In genomic region chr4:135704016-135704415, GRCm38 (mm10) we compare ENCODE assay signal across 16 mouse cellular contexts. TPM values are rescaled to one million over a fixed set of nuclear protein-coding genes. Genes with fewer than 3 reads are reported as not detected.
DNase-seq lines count a peak whose midpoint lies in the region; ATAC-seq and TF ChIP-seq lines count a peak whose summit lies in the region.
"Had no signal": no experiment of that assay in that cellular context is flagged by ENCODE, and none has a peak within 500 bp of the region (broad histone marks: within the 10 kb centered on the region; RNA-seq: fewer than 3 reads in every experiment).

No protein-coding gene starts in this region.

- H3K9ac ChIP-seq in liver, embryonic 12.5 days: no peak overlapping the region
- no peak overlapping the region for H3K9ac ChIP-seq in forebrain, postnatal 0 days
- H3K9ac ChIP-seq: embryonic facial prominence, embryonic 12.5 days; limb, embryonic 12.5 days; neural tube, embryonic 12.5 days had no signal

- no peak overlapping the region for H3K4me3 ChIP-seq in liver, embryonic 12.5 days
- no peak overlapping the region for H3K4me3 ChIP-seq in small intestine, adult 2 months (ENCODE audit: low read depth, low read length)
- no peak overlapping the region for H3K4me3 ChIP-seq in forebrain, postnatal 0 days (ENCODE audit: low read depth, low read length)
- H3K4me3 ChIP-seq: embryonic facial prominence, embryonic 12.5 days; left cerebral cortex, adult 2 months; limb, embryonic 12.5 days; neural tube, embryonic 12.5 days had no signal

- H3K27ac ChIP-seq in liver, embryonic 12.5 days: no peak overlapping the region
- peak overlapping the region; percentile 52 for H3K27ac ChIP-seq in small intestine, adult 2 months (ENCODE audit: insufficient read depth, low read depth, low read length)
- no peak overlapping the region for H3K27ac ChIP-seq in forebrain, postnatal 0 days (ENCODE audit: low read depth, low read length)
- H3K27ac ChIP-seq: embryonic facial prominence, embryonic 12.5 days; left cerebral cortex, adult 2 months; limb, embryonic 12.5 days; neural tube, embryonic 12.5 days had no signal

- WGBS in liver, embryonic 12.5 days (ENCODE audit: insufficient replicate concordance): 20% methylated on average over 6 of the region's 6 CpGs
- WGBS in small intestine, adult 2 months: 29% methylated on average over 6 of the region's 6 CpGs
- WGBS in forebrain, postnatal 0 days: 35% methylated on average over 6 of the region's 6 CpGs

- H3K4me1 ChIP-seq in liver, embryonic 12.5 days: peaks cover 18% of the 10 kb centered on the region; the same call in 1 of the 2 replicates
- H3K4me1 ChIP-seq in small intestine, adult 2 months (ENCODE audit: control insufficient read depth, insufficient read depth, insufficient read length, low read length): peaks cover 35% of the 10 kb centered on the region
- H3K4me1 ChIP-seq in forebrain, postnatal 0 days (ENCODE audit: insufficient read depth): no peaks in the 10 kb centered on the region

- no peak for TF ChIP-seq POLR2A in small intestine, adult 2 months (IDR thresholded peaks at IDR 0.05; ENCODE audit: low read depth, low read length)

- no peaks in the 10 kb centered on the region for H3K9me3 ChIP-seq in liver, embryonic 12.5 days (replicated peaks)
- no peaks in the 10 kb centered on the region for H3K9me3 ChIP-seq in forebrain, postnatal 0 days (ENCODE audit: low read length)
- H3K9me3 ChIP-seq: embryonic facial prominence, embryonic 12.5 days; limb, embryonic 12.5 days; neural tube, embryonic 12.5 days had no signal

- no peak for TF ChIP-seq CTCF in small intestine, adult 2 months (IDR thresholded peaks at IDR 0.05; ENCODE audit: extremely low read depth, insufficient read length, insufficient replicate concordance, low read depth, low read length)
- TF ChIP-seq CTCF in forebrain, postnatal 0 days (IDR thresholded peaks at IDR 0.05; ENCODE audit: low read depth): no peak

- peak; percentile 56 for DNase-seq in heart, adult 8-10 months (ENCODE audit: low spot score)
- no peak for DNase-seq in heart, postnatal 36 days
- peak; percentile 33 for DNase-seq in retina, embryonic 14.5 days (ENCODE audit: low spot score)
- DNase-seq in retina, postnatal 1 day: no peak
- no peak for DNase-seq in forebrain, postnatal 0 days
- DNase-seq: cerebellum, adult 11-12 months; gastrocnemius, postnatal 14 days; thymus, adult 18-20 months had no signal

- ATAC-seq in liver, embryonic 12.5 days: peak; percentile 53; the same call in 1 of the 2 replicates
- ATAC-seq in forebrain, postnatal 0 days: no peak
- ATAC-seq in inflammation-experienced regulatory T-cells, adult 6 months: no peak

- no peak overlapping the region for H3K4me2 ChIP-seq in liver, embryonic 12.5 days
- H3K4me2 ChIP-seq in forebrain, postnatal 0 days (ENCODE audit: low read depth): no peak overlapping the region
- H3K4me2 ChIP-seq: embryonic facial prominence, embryonic 12.5 days; limb, embryonic 12.5 days; neural tube, embryonic 12.5 days had no signal

- intact Hi-C loops in heart, postnatal 36 days (cut with DNase I): loop anchor here (10.0 kb wide), 1 partner anchor 221 kb away; the partner anchor contains the start of gene Fuca1

- no peaks in the 10 kb centered on the region for H3K36me3 ChIP-seq in liver, embryonic 12.5 days
- H3K36me3 ChIP-seq in small intestine, adult 2 months (ENCODE audit: control insufficient read depth, insufficient read depth, low read length): peaks cover 35% of the 10 kb centered on the region
- no peaks in the 10 kb centered on the region for H3K36me3 ChIP-seq in forebrain, postnatal 0 days (ENCODE audit: insufficient read depth)
- H3K36me3 ChIP-seq: embryonic facial prominence, embryonic 12.5 days; limb, embryonic 12.5 days; neural tube, embryonic 12.5 days had no signal

- peaks cover 28% of the 10 kb centered on the region; the same call in 1 of the 2 replicates for H3K27me3 ChIP-seq in liver, embryonic 12.5 days (replicated peaks)
- no peaks in the 10 kb centered on the region for H3K27me3 ChIP-seq in small intestine, adult 2 months (ENCODE audit: control insufficient read depth, insufficient read depth, low read length)
- H3K27me3 ChIP-seq in forebrain, postnatal 0 days (ENCODE audit: insufficient read depth, low read length): no peaks in the 10 kb centered on the region
- H3K27me3 ChIP-seq: embryonic facial prominence, embryonic 12.5 days; limb, embryonic 12.5 days; neural tube, embryonic 12.5 days had no signal

RNA-seq across cellular contexts. Expression of gene Ifnlr1, which starts 17.9 kb away (rescaled TPM):
- 1 to 10 TPM; 2.0 to 3.3 (median 2.6) TPM for total RNA-seq in heart, adult 8-10 months (2022)
- 1 to 10 TPM; 3.1 to 3.5 TPM for total RNA-seq in heart, postnatal 36 days (2021)
- 0.06 and 0.07 TPM in 2 replicates for polyA plus RNA-seq in liver, embryonic 12.5 days (2016; fragmentation: Nextera tagmentation; extraction: Ambion mirVana)
- 4.9 and 11.4 TPM in 2 replicates for polyA plus RNA-seq in small intestine, adult 2 months (2012; rRNA removed)
- 0.10 and 0.46 TPM in 2 replicates for total RNA-seq in forebrain, postnatal 0 days (2014; rRNA removed)
- polyA plus RNA-seq in forebrain, postnatal 0 days (2015; fragmentation: Nextera tagmentation; extraction: Ambion mirVana): 0.08 and 0.09 TPM in 2 replicates
- polyA plus RNA-seq in inflammation-experienced regulatory T-cells, adult 6 months (2017; shearing (Covaris generic)): not detected

RNA-seq across cellular contexts. Expression of gene Il22ra1, which starts 24.0 kb away (rescaled TPM):
- total RNA-seq in heart, adult 8-10 months (2022): under 1 TPM; 0.35 to 0.59 (median 0.39) TPM
- total RNA-seq in heart, postnatal 36 days (2021): under 1 TPM; 0.27 to 0.69 TPM
- 0.19 and 0.37 TPM in 2 replicates for polyA plus RNA-seq in liver, embryonic 12.5 days (2016; fragmentation: Nextera tagmentation; extraction: Ambion mirVana)
- 62.3 and 171 TPM in 2 replicates for polyA plus RNA-seq in small intestine, adult 2 months (2012; rRNA removed)
- 0.62 TPM in 1 of 2 replicates, not detected in the other for total RNA-seq in forebrain, postnatal 0 days (2014; rRNA removed)
- polyA plus RNA-seq in forebrain, postnatal 0 days (2015; fragmentation: Nextera tagmentation; extraction: Ambion mirVana): not detected in 2 replicates
- not detected for polyA plus RNA-seq in inflammation-experienced regulatory T-cells, adult 6 months (2017; shearing (Covaris generic))
- total RNA-seq: megakaryocyte, adult 5-6 weeks had no signal
- polyA plus RNA-seq: embryonic facial prominence, embryonic 12.5 days; limb, embryonic 12.5 days; neural tube, embryonic 12.5 days had no signal

RNA-seq across cellular contexts. Expression of gene Myom3, which starts 55.5 kb away (rescaled TPM):
- 1 to 10 TPM in 3 of 4 experiments, under 1 TPM in 1; 0.84 to 2.7 (median 1.6) TPM for total RNA-seq in heart, adult 8-10 months (2022)
- total RNA-seq in heart, postnatal 36 days (2021): under 1 TPM; 0.86 to 0.95 TPM
- 0.11 and 0.18 TPM in 2 replicates for polyA plus RNA-seq in liver, embryonic 12.5 days (2016; fragmentation: Nextera tagmentation; extraction: Ambion mirVana)
- 0.56 and 1.1 TPM in 2 replicates for polyA plus RNA-seq in small intestine, adult 2 months (2012; rRNA removed)
- 1.1 and 1.4 TPM in 2 replicates for total RNA-seq in forebrain, postnatal 0 days (2014; rRNA removed)
- polyA plus RNA-seq in forebrain, postnatal 0 days (2015; fragmentation: Nextera tagmentation; extraction: Ambion mirVana): 1.7 and 2.6 TPM in 2 replicates
- not detected for polyA plus RNA-seq in inflammation-experienced regulatory T-cells, adult 6 months (2017; shearing (Covaris generic))
- total RNA-seq: megakaryocyte, adult 5-6 weeks had no signal

Comparison
In these comparisons a context has a peak if more than half of its experiments do, and no peak if none do; other contexts are left out.
1. DNase-seq: peak in heart, adult 8-10 months (single experiment) and retina, embryonic 14.5 days (single experiment); none in heart, postnatal 36 days (0 of 2), retina, postnatal 1 day (single experiment) and forebrain, postnatal 0 days (single experiment).
2. RNA of gene Il22ra1, which starts 24.0 kb away (polyA plus RNA-seq): 62.3 to 171 TPM in small intestine, adult 2 months; 0.19 to 0.37 TPM in liver, embryonic 12.5 days, not detected in forebrain, postnatal 0 days and not detected in inflammation-experienced regulatory T-cells, adult 6 months; every median in the first group is over 10 times any median in the second.